Mouse (Mus musculus) heart, embryonic 12.5 days (tissue): ENCODE measurements around the gene Fam206a. TPM values are rescaled to one million over a fixed set of nuclear protein-coding genes. Genes with fewer than 3 reads are reported as not detected.
A peak's percentile ranks its signal among the peaks of the same experiment; 100 is the strongest.

Experiments used
- ATAC-seq: fragments of 200-750 bp; cut with Nextera tagmentation; 2 replicates; pipeline ENCODE4 v1.8.0; 2017; ENCODE audit warnings: moderate TSS enrichment, moderate library complexity; ENCODE audit not compliant: insufficient number of reproducible peaks, low FRiP score
- H3K27ac ChIP-seq: fragments of 300-500 bp; sonication (generic); 2 replicates; pipeline ENCODE4 v1.5.1; 2016; ENCODE audit warnings: mild to moderate bottlenecking, moderate library complexity; ENCODE audit not compliant: poor library complexity, severe bottlenecking
- H3K27me3 ChIP-seq: fragments of 300-500 bp; sonication (generic); replicated peaks from 2 replicates; pipeline ENCODE4 v1.6.1; 2016; ENCODE audit warnings: mild to moderate bottlenecking, moderate library complexity
- H3K36me3 ChIP-seq: fragments of 300-500 bp; sonication (generic); 2 replicates; pipeline ENCODE4 v1.6.1; 2016; ENCODE audit warnings: mild to moderate bottlenecking, moderate library complexity
- H3K4me1 ChIP-seq: fragments of 300-500 bp; sonication (generic); replicated peaks from 2 replicates; pipeline ENCODE4 v1.6.1; 2016; ENCODE audit warnings: mild to moderate bottlenecking
- H3K4me2 ChIP-seq: fragments of 300-500 bp; sonication (generic); 2 replicates; pipeline ENCODE4 v1.6.1; 2016; ENCODE audit warnings: mild to moderate bottlenecking, moderate library complexity
- H3K4me3 ChIP-seq: fragments of 300-500 bp; sonication (generic); 2 replicates; pipeline ENCODE4 v1.5.1; 2016; ENCODE audit warnings: mild to moderate bottlenecking
- H3K9ac ChIP-seq: fragments of 300-500 bp; sonication (generic); 2 replicates; pipeline ENCODE4 v1.6.1; 2016; ENCODE audit warnings: mild to moderate bottlenecking, moderate library complexity
- H3K9me3 ChIP-seq: fragments of 300-500 bp; sonication (generic); replicated peaks from 2 replicates; pipeline ENCODE4 v1.6.1; 2016; ENCODE audit warnings: mild to moderate bottlenecking, moderate library complexity
- WGBS: fragments of 180-500 bp; shearing (Covaris S2); methylation state at CpG from one replicate; pipeline ENCODE4 v1.1.7; 2016; 5-methylcytosine and 5-hydroxymethylcytosine counted together
- polyA plus RNA-seq: library from polyadenylated mRNA; unstranded; fragments of >200 nt; fragmentation: Nextera tagmentation; extraction: Ambion mirVana; gene quantifications from 2 replicates; pipeline ENCODE4 v1.2.1, GENCODE M21; 2016

Gene Fam206a
- polyA plus RNA-seq = 12.2 and 14.6 TPM in 2 replicates

DNA sequence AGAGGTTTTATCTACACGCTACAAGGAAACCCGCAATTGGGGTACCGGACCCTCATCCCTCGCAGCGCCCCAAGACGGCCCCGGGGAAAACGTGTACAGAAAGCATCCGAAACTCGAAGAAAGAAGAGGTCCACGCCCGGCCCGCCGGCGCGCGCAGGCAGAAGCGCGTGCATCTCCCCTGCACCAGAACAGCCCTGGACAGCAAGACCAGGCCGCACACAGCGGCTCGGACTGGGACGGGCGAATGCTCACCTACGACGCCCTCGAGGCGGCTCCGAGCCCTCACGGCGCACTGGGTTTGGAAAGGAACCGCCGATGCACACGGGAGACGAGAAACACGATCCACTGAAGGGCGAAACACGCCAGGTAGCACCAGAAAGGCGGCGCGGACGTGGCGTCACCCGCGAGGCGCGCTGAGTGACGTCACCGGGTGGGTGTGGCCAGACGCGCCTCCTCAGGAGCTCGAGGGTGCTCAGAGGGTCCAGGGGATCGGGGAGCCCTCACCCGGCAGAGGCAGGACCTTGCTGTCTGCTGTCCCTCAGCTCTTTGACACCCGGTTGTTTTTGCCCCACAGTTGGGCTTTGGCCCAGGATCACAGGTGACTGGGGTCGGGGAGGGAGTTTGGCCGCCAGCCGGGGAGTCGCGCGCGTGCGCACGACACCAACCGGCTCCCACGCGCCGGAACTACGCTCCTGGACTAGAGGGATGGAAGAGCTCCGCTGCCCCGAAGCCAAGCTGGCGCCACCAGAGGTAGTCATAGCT lies at the start of gene Fam206a, which contains the start of gene Elp1:
Gene Fam206a (plus strand): TSS at position 439 of the 762 bp plus-strand sequence.
Gene Elp1 (minus strand): TSS at position 425 of the 762 bp plus-strand sequence.
- Histone ChIP-seq H3K9me3 (no peaks in the 10 kb centered on the region), H3K4me2 (peak within 1 kb of the TSS; percentile 80), H3K36me3 (peaks cover 44% of the 10 kb centered on the region), H3K9ac (peak within 1 kb of the TSS; percentile 94), H3K4me3 (peak within 1 kb of the TSS; percentile 95), H3K27ac (peak within 1 kb of the TSS; percentile 75), H3K27me3 (no peaks in the 10 kb centered on the region), H3K4me1 (peaks cover 16% of the 10 kb centered on the region)
- WGBS = under 1% methylated on average over 72 of the region's 72 CpGs
- ATAC-seq = peak; percentile 95

GRCm38 (mm10) chr4:56756021-56756420 lies 46.1 kb upstream of the Fam206a start:
- H3K9ac ChIP-seq = no peak overlapping the region
- ATAC-seq = no peak
- H3K27ac ChIP-seq = no peak overlapping the region
- WGBS = 87% methylated on average over 5 of the region's 5 CpGs
- H3K4me1 ChIP-seq = no peaks in the 10 kb centered on the region
- H3K9me3 ChIP-seq = no peaks in the 10 kb centered on the region
- H3K4me2 ChIP-seq = no peak overlapping the region
- peaks cover 87% of the 10 kb centered on the region for H3K36me3 ChIP-seq
- no peaks in the 10 kb centered on the region for H3K27me3 ChIP-seq
- H3K4me3 ChIP-seq = no peak overlapping the region

GRCm38 (mm10) chr4:56756966-56757600 lies 45.1 kb upstream of the Fam206a start:
- Histone ChIP-seq H3K27ac (no peak overlapping the region), H3K4me1 (no peaks in the 10 kb centered on the region), H3K36me3 (peaks cover 86% of the 10 kb centered on the region), H3K9me3 (no peaks in the 10 kb centered on the region), H3K4me2 (no peak overlapping the region), H3K27me3 (no peaks in the 10 kb centered on the region), H3K9ac (no peak overlapping the region), H3K4me3 (no peak overlapping the region)
- ATAC-seq = no peak
- WGBS = 86% methylated on average over 10 of the region's 10 CpGs

DNA sequence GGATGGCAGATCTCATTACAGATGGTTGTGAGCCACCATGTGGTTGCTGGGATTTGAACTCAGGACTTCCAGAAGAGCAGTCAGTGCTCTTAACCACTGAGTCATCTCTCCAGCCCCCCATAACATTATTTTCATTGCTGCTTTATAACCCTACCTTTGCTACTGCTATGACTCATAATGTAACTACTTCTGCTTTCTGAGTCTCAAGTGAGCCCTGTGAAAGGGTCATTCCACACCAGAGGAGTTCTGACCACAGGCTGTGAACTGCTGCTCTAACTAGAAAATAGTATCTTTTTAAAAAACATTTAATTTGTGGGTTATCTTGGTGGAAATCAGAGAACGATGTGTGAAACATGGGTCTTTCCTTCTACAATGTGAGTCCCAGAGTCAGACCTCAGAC lies 44.5 kb upstream of the Fam206a start:
- no peaks in the 10 kb centered on the region for H3K27me3 ChIP-seq
- ATAC-seq = no peak
- H3K27ac ChIP-seq = no peak overlapping the region
- peaks cover 91% of the 10 kb centered on the region for H3K36me3 ChIP-seq
- H3K9me3 ChIP-seq = no peaks in the 10 kb centered on the region
- no peaks in the 10 kb centered on the region for H3K4me1 ChIP-seq
- no peak overlapping the region for H3K4me2 ChIP-seq
- no peak overlapping the region for H3K9ac ChIP-seq
- 98% methylated on average over 1 of the region's 1 CpGs for WGBS
- H3K4me3 ChIP-seq = no peak overlapping the region

DNA sequence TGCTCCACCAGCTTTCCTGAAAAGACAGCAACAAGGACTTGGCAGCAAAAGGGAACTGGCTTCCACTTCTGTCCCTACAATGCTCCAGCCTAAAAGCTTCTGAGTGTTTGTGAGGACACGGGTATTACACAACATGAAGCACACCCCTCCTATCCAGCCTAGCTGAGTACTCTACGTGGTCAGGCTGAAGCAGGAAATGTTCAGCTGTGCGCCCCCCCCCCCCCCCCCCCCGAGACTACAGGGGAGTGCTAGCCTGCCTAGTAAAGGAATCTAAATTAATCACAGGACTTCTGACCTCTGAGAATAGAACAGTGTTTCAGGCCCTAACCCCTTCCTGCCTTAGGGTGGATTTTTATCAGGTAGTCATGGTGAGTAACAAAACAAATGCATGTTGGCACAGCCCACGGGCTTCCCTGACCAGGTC lies 34.3 kb upstream of the Fam206a start:
- Histone ChIP-seq H3K4me3 (no peak overlapping the region), H3K27ac (no peak overlapping the region; the same call in 1 of the 2 replicates), H3K9ac (no peak overlapping the region), H3K27me3 (no peaks in the 10 kb centered on the region), H3K36me3 (peaks cover 86% of the 10 kb centered on the region), H3K4me1 (peaks cover 9% of the 10 kb centered on the region; the same call in 1 of the 2 replicates), H3K9me3 (no peaks in the 10 kb centered on the region), H3K4me2 (no peak overlapping the region)
- no peak; the same call in 1 of the 2 replicates for ATAC-seq
- 39% methylated on average over 5 of the region's 5 CpGs for WGBS

GRCm38 (mm10) chr4:56768913-56769312 lies 33.2 kb upstream of the Fam206a start:
- no peak overlapping the region for H3K9ac ChIP-seq
- H3K4me3 ChIP-seq = no peak overlapping the region
- ATAC-seq = no peak
- no peaks in the 10 kb centered on the region for H3K9me3 ChIP-seq
- H3K27me3 ChIP-seq = no peaks in the 10 kb centered on the region
- H3K27ac ChIP-seq = no peak overlapping the region
- H3K4me2 ChIP-seq = no peak overlapping the region
- WGBS = 92% methylated on average over 7 of the region's 7 CpGs
- peaks cover 9% of the 10 kb centered on the region; the same call in 1 of the 2 replicates for H3K4me1 ChIP-seq
- peaks cover 91% of the 10 kb centered on the region for H3K36me3 ChIP-seq

DNA sequence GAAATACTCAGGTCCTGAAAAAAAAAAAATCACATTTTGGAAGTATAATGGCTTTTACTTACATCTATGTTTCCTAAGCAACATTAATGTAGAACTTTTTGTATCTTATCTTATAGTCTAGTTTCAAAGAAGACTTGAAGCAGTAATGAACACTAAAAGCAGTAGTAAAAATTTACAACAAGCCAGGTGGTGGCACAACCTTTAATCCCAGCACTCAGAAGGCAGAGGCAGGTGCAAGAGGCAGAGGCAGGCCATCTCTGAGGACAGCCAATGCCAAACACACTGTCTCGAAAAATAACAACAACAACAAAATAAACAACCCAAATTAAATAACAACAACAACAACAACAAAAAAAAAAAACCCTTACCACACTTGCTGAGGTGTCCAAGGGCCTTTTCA lies 31.1 kb upstream of the Fam206a start:
- H3K36me3 ChIP-seq = peaks cover 88% of the 10 kb centered on the region
- H3K4me3 ChIP-seq = no peak overlapping the region
- ATAC-seq = no peak
- H3K4me1 ChIP-seq = peaks cover 9% of the 10 kb centered on the region; the same call in 1 of the 2 replicates
- 67% methylated on average over 1 of the region's 1 CpGs for WGBS
- H3K27me3 ChIP-seq = no peaks in the 10 kb centered on the region
- H3K4me2 ChIP-seq = no peak overlapping the region
- H3K9me3 ChIP-seq = no peaks in the 10 kb centered on the region
- no peak overlapping the region for H3K9ac ChIP-seq
- no peak overlapping the region for H3K27ac ChIP-seq

DNA sequence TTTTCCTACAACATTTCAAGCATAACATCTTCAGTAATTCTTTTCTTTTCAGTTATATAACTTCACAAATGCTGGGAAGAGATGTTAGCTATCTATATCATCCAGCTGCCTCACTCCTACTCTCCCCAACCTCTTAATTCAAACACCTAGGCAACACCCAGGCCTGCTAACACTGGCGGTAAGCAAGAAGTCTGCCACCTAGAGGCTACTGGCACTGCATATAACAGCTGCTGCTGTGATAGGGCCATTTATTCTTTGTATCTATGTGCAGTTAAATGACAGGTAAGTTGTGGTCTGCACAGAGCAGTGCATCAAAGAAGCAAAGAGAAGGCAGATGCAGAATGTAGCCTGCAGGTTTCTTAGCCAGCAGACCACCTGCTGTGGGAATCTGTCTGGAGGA lies 10.8 kb upstream of the Fam206a start:
- Histone ChIP-seq H3K4me3 (no peak overlapping the region), H3K9me3 (no peaks in the 10 kb centered on the region), H3K36me3 (peaks cover 89% of the 10 kb centered on the region), H3K27me3 (no peaks in the 10 kb centered on the region), H3K4me2 (no peak overlapping the region), H3K4me1 (no peaks in the 10 kb centered on the region), H3K9ac (no peak overlapping the region), H3K27ac (no peak overlapping the region)
- ATAC-seq = no peak
- 49% methylated on average over 1 of the region's 1 CpGs for WGBS

DNA sequence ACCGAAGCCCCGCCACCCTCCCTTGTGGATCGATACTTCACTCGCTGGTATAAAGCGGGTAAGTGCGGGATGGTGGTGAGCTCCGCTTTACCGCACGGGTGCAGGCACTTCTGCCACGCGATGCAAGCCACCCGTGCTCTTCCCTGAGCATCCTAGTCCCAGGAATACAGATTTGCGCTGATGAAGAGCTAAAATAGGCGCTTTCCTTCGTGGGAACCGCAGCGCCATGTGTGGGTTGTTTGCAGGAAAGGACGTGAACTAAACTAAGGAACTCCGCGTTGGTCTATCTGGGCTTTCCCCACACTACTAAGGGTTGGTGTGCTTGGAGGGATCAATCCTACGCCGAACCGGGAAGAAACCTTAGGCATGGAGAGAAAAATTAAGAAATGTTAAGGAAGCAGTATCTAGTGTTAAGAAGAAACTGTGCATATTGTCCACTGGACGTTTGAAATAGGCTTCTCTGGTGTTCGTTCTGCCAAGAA lies 565 bp downstream of the Fam206a start:
- peak overlapping the region; percentile 75; the same call in 1 of the 2 replicates for H3K27ac ChIP-seq
- H3K4me1 ChIP-seq = peaks cover 16% of the 10 kb centered on the region
- no peak for ATAC-seq
- no peaks in the 10 kb centered on the region for H3K9me3 ChIP-seq
- H3K4me2 ChIP-seq = peak overlapping the region; percentile 80
- H3K9ac ChIP-seq = peak overlapping the region; percentile 94
- peak overlapping the region; percentile 95 for H3K4me3 ChIP-seq
- H3K27me3 ChIP-seq = no peaks in the 10 kb centered on the region
- WGBS = 2% methylated on average over 25 of the region's 25 CpGs
- H3K36me3 ChIP-seq = peaks cover 44% of the 10 kb centered on the region

GRCm38 (mm10) chr4:56809050-56809449 lies 6.9 kb downstream of the Fam206a start:
- H3K9ac ChIP-seq = no peak overlapping the region
- H3K4me2 ChIP-seq = no peak overlapping the region
- H3K27me3 ChIP-seq = no peaks in the 10 kb centered on the region
- H3K4me1 ChIP-seq = 0 out of 2 replicates have a peak, but pooled peaks cover 5% of the 10 kb centered on the region
- no peak overlapping the region for H3K4me3 ChIP-seq
- H3K9me3 ChIP-seq = no peaks in the 10 kb centered on the region
- H3K36me3 ChIP-seq = peaks cover 39% of the 10 kb centered on the region
- ATAC-seq = no peak
- no peak overlapping the region for H3K27ac ChIP-seq
- WGBS = 71% methylated on average over 4 of the region's 4 CpGs

GRCm38 (mm10) chr4:56811642-56812041 lies 9.5 kb downstream of the Fam206a start:
- Histone ChIP-seq H3K9ac (no peak overlapping the region), H3K36me3 (peaks cover 22% of the 10 kb centered on the region), H3K9me3 (no peaks in the 10 kb centered on the region), H3K4me1 (0 out of 2 replicates have a peak, but pooled peaks cover 5% of the 10 kb centered on the region), H3K27ac (no peak overlapping the region), H3K27me3 (no peaks in the 10 kb centered on the region), H3K4me2 (no peak overlapping the region), H3K4me3 (no peak overlapping the region)
- ATAC-seq = no peak
- WGBS = 57% methylated on average over 3 of the region's 3 CpGs
